Mouse (Mus musculus) bone marrow, adult 2 months (tissue): ENCODE measurements around the gene Pacs1.

ENCODE experiments used
- CTCF ChIP-seq: fragments of 200-500 bp; IDR thresholded peaks from 2 replicates; pipeline ENCODE4 v1.5.1; 2011; ENCODE audit warnings: low read length, control low read depth; ENCODE audit not compliant: control insufficient read depth, insufficient read depth
- POLR2A ChIP-seq: fragments of 200-500 bp; IDR thresholded peaks from 2 replicates; pipeline ENCODE4 v1.6.1; 2011; ENCODE audit warnings: low read depth, mild to moderate bottlenecking, control low read depth, low read length, borderline replicate concordance; ENCODE audit not compliant: control insufficient read depth

GRCm38 (mm10) chr19:5257140-5257539, 15.8 kb downstream of the Pacs1 start:
- TF ChIP-seq POLR2A (no peak), CTCF (no peak)
